Mouse (Mus musculus) liver, postnatal 0 days (tissue): ENCODE results near the gene Pgm2. TPM values are rescaled to one million over a fixed set of nuclear protein-coding genes. Genes with fewer than 3 reads are reported as not detected.

ENCODE experiments used
- ATAC-seq: fragments of 200-750 bp; cut with Nextera tagmentation; 2 replicates; pipeline ENCODE4 v1.8.0; 2017; ENCODE audit warnings: mild to moderate bottlenecking, moderate library complexity
- DNase-seq: peaks from one replicate; pipeline ENCODE4 v3.0.0-alpha.2; 2016
- H3K27ac ChIP-seq: fragments of 300-500 bp; sonication (generic); 2 replicates; pipeline ENCODE4 v1.5.1; 2014; ENCODE audit warnings: antibody characterized with exemption, moderate library complexity, mild to moderate bottlenecking, low read depth
- H3K27me3 ChIP-seq: fragments of 300-500 bp; sonication (generic); 2 replicates; pipeline ENCODE4 v1.6.1; 2014; ENCODE audit warnings: low read length, control low read depth, mixed read lengths; ENCODE audit not compliant: insufficient read depth
- H3K36me3 ChIP-seq: fragments of 300-500 bp; sonication (generic); replicated peaks from 2 replicates; pipeline ENCODE4 v1.6.1; 2014; ENCODE audit warnings: mild to moderate bottlenecking, control low read depth, low read length, moderate library complexity, mixed read lengths; ENCODE audit not compliant: insufficient read depth
- H3K4me1 ChIP-seq: fragments of 300-500 bp; sonication (generic); 2 replicates; pipeline ENCODE4 v1.6.1; 2014; ENCODE audit warnings: antibody characterized with exemption, mild to moderate bottlenecking, control low read depth; ENCODE audit not compliant: insufficient read depth
- H3K4me2 ChIP-seq: fragments of 300-500 bp; sonication (generic); 2 replicates; pipeline ENCODE4 v1.6.1; 2014; ENCODE audit warnings: low read depth, mild to moderate bottlenecking, low read length, moderate library complexity, mixed read lengths
- H3K4me3 ChIP-seq: fragments of 300-500 bp; sonication (generic); 2 replicates; pipeline ENCODE4 v1.5.1; 2014; ENCODE audit warnings: low read depth, low read length
- H3K9ac ChIP-seq: fragments of 300-500 bp; sonication (generic); replicated peaks from 2 replicates; pipeline ENCODE4 v1.6.1; 2014; ENCODE audit warnings: mild to moderate bottlenecking, moderate library complexity
- H3K9me3 ChIP-seq: fragments of 300-500 bp; sonication (generic); 2 replicates; pipeline ENCODE4 v1.6.1; 2016; ENCODE audit warnings: mild to moderate bottlenecking, control low read depth, low read length, mixed read lengths
- CTCF ChIP-seq: sonication (generic); IDR thresholded peaks from 2 replicates; pipeline ENCODE4 v1.5.1; 2016; ENCODE audit warnings: antibody characterized with exemption, low read depth
- EP300 ChIP-seq: IDR thresholded peaks from 2 replicates; pipeline ENCODE4 v1.6.1; 2016; ENCODE audit warnings: antibody characterized with exemption, low read depth, mild to moderate bottlenecking
- WGBS: fragments of 180-500 bp; shearing (Covaris S2); extraction: QIAGEN DNeasy Blood & Tissue Kit; methylation state at CpG from one replicate; pipeline ENCODE4 v1.1.7; 2014; ENCODE audit not compliant: insufficient replicate concordance; 5-methylcytosine and 5-hydroxymethylcytosine counted together
- polyA plus RNA-seq: library from polyadenylated mRNA; unstranded; fragments of >200 nt; fragmentation: Nextera tagmentation; extraction: Ambion mirVana; gene quantifications from 2 replicates; pipeline ENCODE4 v1.2.1, GENCODE M21; 2015

Pgm2 gene
- polyA plus RNA-seq, 1 experiment from 2014 or later = 11.9 TPM

- DNase-seq (no peak), ATAC-seq (peak; percentile 38; the same call in 1 of the 2 replicates)
- Histone ChIP-seq H3K4me1 (no peaks in the 10 kb centered on the region), H3K4me2 (no peak overlapping the region), H3K27me3 (no peaks in the 10 kb centered on the region), H3K36me3 (peaks cover 32% of the 10 kb centered on the region), H3K9ac (no peak overlapping the region), H3K27ac (no peak overlapping the region), H3K9me3 (no peaks in the 10 kb centered on the region), H3K4me3 (no peak overlapping the region)
- no peak; the same call in 1 of the 2 replicates for TF ChIP-seq EP300
- TF ChIP-seq CTCF = no peak
- WGBS = 47% methylated on average over 9 of the region's 9 CpGs
These were observed 9.4 kb downstream of the Pgm2 start for GRCm38 (mm10) chr5:64101993-64102716.

- Histone ChIP-seq H3K9me3 (no peaks in the 10 kb centered on the region), H3K36me3 (peaks cover 32% of the 10 kb centered on the region), H3K27me3 (no peaks in the 10 kb centered on the region), H3K4me2 (no peak overlapping the region), H3K9ac (no peak overlapping the region), H3K4me3 (no peak overlapping the region), H3K4me1 (no peaks in the 10 kb centered on the region), H3K27ac (no peak overlapping the region)
- 23% methylated on average over 7 of the region's 7 CpGs for WGBS
- ATAC-seq = no peak
- TF ChIP-seq CTCF = no peak
- no peak; the same call in 1 of the 2 replicates for TF ChIP-seq EP300
- DNase-seq = peak; percentile 29
These were observed 9.9 kb downstream of the Pgm2 start for GRCm38 (mm10) chr5:64102717-64103075.

GRCm38 (mm10) chr5:64107596-64108289 lies 15.0 kb downstream of the Pgm2 start:
- Histone ChIP-seq H3K27ac (no peak overlapping the region), H3K9ac (no peak overlapping the region), H3K4me3 (no peak overlapping the region), H3K4me2 (no peak overlapping the region), H3K36me3 (peaks cover 42% of the 10 kb centered on the region), H3K27me3 (no peaks in the 10 kb centered on the region), H3K9me3 (no peaks in the 10 kb centered on the region), H3K4me1 (no peaks in the 10 kb centered on the region)
- no peak for DNase-seq
- 82% methylated on average over 11 of the region's 11 CpGs for WGBS
- TF ChIP-seq CTCF = no peak
- no peak for ATAC-seq

GRCm38 (mm10) chr5:64109217-64109616 lies 16.5 kb downstream of the Pgm2 start:
- no peak for DNase-seq
- no peak for ATAC-seq
- H3K36me3 ChIP-seq = peaks cover 47% of the 10 kb centered on the region
- no peaks in the 10 kb centered on the region for H3K9me3 ChIP-seq
- H3K27ac ChIP-seq = no peak overlapping the region
- H3K27me3 ChIP-seq = no peaks in the 10 kb centered on the region
- H3K4me2 ChIP-seq = no peak overlapping the region
- TF ChIP-seq CTCF (peak; percentile 47), EP300 (no peak)
- 68% methylated on average over 3 of the region's 3 CpGs for WGBS
- H3K9ac ChIP-seq = no peak overlapping the region
- H3K4me1 ChIP-seq = peaks cover 2% of the 10 kb centered on the region; the same call in 1 of the 2 replicates
- H3K4me3 ChIP-seq = no peak overlapping the region

- TF ChIP-seq CTCF (no peak), EP300 (no peak)
- no peak for DNase-seq
These were observed 19.6 kb downstream of the Pgm2 start for GRCm38 (mm10) chr5:64112360-64112759.

GRCm38 (mm10) chr5:64114210-64114609 lies 21.5 kb downstream of the Pgm2 start:
- Histone ChIP-seq H3K27ac (no peak overlapping the region), H3K9ac (no peak overlapping the region), H3K4me1 (peaks cover 3% of the 10 kb centered on the region; the same call in 1 of the 2 replicates), H3K27me3 (no peaks in the 10 kb centered on the region), H3K9me3 (peaks cover 7% of the 10 kb centered on the region), H3K4me2 (no peak overlapping the region), H3K4me3 (no peak overlapping the region), H3K36me3 (peaks cover 43% of the 10 kb centered on the region)
- DNase-seq (no peak), ATAC-seq (peak; percentile 76)
- TF ChIP-seq CTCF (no peak), EP300 (no peak)
- WGBS = 80% methylated on average over 6 of the region's 6 CpGs

More at GRCm38 (mm10) chr5:64112360-64112759, 19.6 kb downstream of the Pgm2 start:
- ATAC-seq = no peak
- Histone ChIP-seq H3K27me3 (no peaks in the 10 kb centered on the region), H3K4me1 (peaks cover 3% of the 10 kb centered on the region; the same call in 1 of the 2 replicates), H3K9ac (no peak overlapping the region), H3K27ac (no peak overlapping the region), H3K9me3 (peaks cover 5% of the 10 kb centered on the region), H3K4me3 (no peak overlapping the region), H3K36me3 (peaks cover 50% of the 10 kb centered on the region), H3K4me2 (no peak overlapping the region)
- WGBS = 85% methylated on average over 3 of the region's 3 CpGs
